Mouse (Mus musculus): ENCODE results near the gene Cda. TPM values are rescaled to one million over a fixed set of nuclear protein-coding genes. Genes with fewer than 3 reads are reported as not detected.

The Cda gene
- total RNA-seq, 2 experiments from 2014 or later, result 3.8 to 4.0 TPM

- intact Hi-C loops (cut with DNase I), result no loop called here
- H3K27ac ChIP-seq, result no peak overlapping the region
- no peak for TF ChIP-seq CTCF (IDR thresholded peaks at IDR 0.05)
- H3K4me3 ChIP-seq, result no peak overlapping the region
- no peak for DNase-seq (ENCODE audit: extremely low spot score in 1 of 2, low spot score in 2 of 2)
Observed at GRCm38 (mm10) chr4:138363511-138363910, 4.3 kb downstream of the Cda start.

DNA sequence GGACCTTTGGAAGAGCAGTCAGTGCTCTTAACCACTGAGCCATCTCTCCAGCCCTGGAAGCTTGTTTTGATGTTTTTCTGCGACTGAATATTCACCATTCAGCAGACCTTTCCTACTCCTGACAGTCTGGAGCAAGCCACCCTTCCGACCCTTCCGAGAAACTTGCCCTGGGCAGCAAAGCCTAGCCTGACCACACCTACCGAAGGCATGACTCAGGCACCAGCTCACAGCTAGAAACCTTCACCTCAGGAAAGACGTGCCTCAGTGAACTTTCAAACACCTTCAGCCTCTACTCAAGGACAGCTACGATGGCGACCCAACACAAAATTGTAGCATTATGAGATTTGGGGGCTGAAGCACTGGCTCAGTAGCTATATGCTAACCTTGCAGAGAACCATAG, 4.9 kb downstream of the Cda start:
- no peak for DNase-seq (ENCODE audit: extremely low spot score in 1 of 2, low spot score in 2 of 2)
- no peak for TF ChIP-seq CTCF (IDR thresholded peaks at IDR 0.05)
- intact Hi-C loops (cut with DNase I), result no loop called here
- no peak overlapping the region for H3K27ac ChIP-seq
- H3K4me3 ChIP-seq, result no peak overlapping the region

GRCm38 (mm10) chr4:138361370-138361821, 6.4 kb downstream of the Cda start:
- TF ChIP-seq CTCF (IDR thresholded peaks at IDR 0.05), result no peak
- Histone ChIP-seq H3K4me3 (no peak overlapping the region), H3K27ac (no peak overlapping the region)
- intact Hi-C loops (cut with DNase I), result no loop called here
- peak in 1 of 2 experiments; percentile 20 for DNase-seq (ENCODE audit: extremely low spot score in 1 of 2, low spot score in 2 of 2)

- TF ChIP-seq CTCF (IDR thresholded peaks at IDR 0.05), result no peak
- H3K27ac ChIP-seq, result no peak overlapping the region
- DNase-seq (ENCODE audit: extremely low spot score in 1 of 2, low spot score in 2 of 2), result no peak
- intact Hi-C loops (cut with DNase I), result no loop called here
- H3K4me3 ChIP-seq, result no peak overlapping the region
Observed at GRCm38 (mm10) chr4:138358176-138358575, 9.6 kb downstream of the Cda start.

GRCm38 (mm10) chr4:138356551-138356950, 11.2 kb downstream of the Cda start:
- DNase-seq (ENCODE audit: extremely low spot score in 1 of 2, low spot score in 2 of 2), result no peak
- intact Hi-C loops (cut with DNase I), result no loop called here
- no peak for TF ChIP-seq CTCF (IDR thresholded peaks at IDR 0.05)
- Histone ChIP-seq H3K4me3 (no peak overlapping the region), H3K27ac (no peak overlapping the region)

GRCm38 (mm10) chr4:138356141-138356540, 11.7 kb downstream of the Cda start:
- no peak for DNase-seq (ENCODE audit: extremely low spot score in 1 of 2, low spot score in 2 of 2)
- TF ChIP-seq CTCF (IDR thresholded peaks at IDR 0.05), result no peak
- intact Hi-C loops (cut with DNase I), result no loop called here
- H3K27ac ChIP-seq, result no peak overlapping the region
- no peak overlapping the region for H3K4me3 ChIP-seq

- intact Hi-C loops (cut with DNase I), result no loop called here
- DNase-seq (ENCODE audit: extremely low spot score in 1 of 2, low spot score in 2 of 2), result no peak
- Histone ChIP-seq H3K4me3 (no peak overlapping the region), H3K27ac (no peak overlapping the region)
- no peak for TF ChIP-seq CTCF (IDR thresholded peaks at IDR 0.05)
Observed at GRCm38 (mm10) chr4:138355496-138355895, 12.3 kb downstream of the Cda start.

- intact Hi-C loops (cut with DNase I), result no loop called here
- Histone ChIP-seq H3K27ac (no peak overlapping the region), H3K4me3 (no peak overlapping the region)
- no peak for DNase-seq (ENCODE audit: extremely low spot score in 1 of 2, low spot score in 2 of 2)
- no peak; the same call in 1 of the 2 replicates for TF ChIP-seq CTCF (IDR thresholded peaks at IDR 0.05)
Observed at GRCm38 (mm10) chr4:138353438-138354171, 14.2 kb downstream of the Cda start.

DNA sequence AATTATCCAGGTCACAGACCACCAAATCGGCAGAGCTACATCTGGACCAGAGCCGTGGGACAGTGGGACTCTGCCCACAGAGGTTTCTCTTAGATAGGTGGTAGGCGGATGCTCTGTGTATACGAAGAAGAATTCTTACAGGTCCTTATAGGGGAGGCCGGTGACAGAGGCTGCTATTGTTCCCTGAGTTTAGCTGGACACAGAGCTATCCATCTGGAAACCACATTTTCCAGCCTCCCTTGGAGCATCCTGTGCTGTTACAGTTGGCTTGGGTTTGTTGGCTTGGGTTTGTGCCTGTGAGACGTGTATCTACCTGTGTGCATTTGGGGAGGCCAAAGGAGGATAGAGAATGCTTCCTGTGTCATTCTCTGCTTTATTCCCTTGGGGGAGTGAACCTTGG, 15.1 kb downstream of the Cda start:
- DNase-seq (ENCODE audit: extremely low spot score in 1 of 2, low spot score in 2 of 2), result no peak
- no peak for TF ChIP-seq CTCF (IDR thresholded peaks at IDR 0.05)
- intact Hi-C loops (cut with DNase I), result no loop called here
- Histone ChIP-seq H3K27ac (no peak overlapping the region), H3K4me3 (no peak overlapping the region)

DNA sequence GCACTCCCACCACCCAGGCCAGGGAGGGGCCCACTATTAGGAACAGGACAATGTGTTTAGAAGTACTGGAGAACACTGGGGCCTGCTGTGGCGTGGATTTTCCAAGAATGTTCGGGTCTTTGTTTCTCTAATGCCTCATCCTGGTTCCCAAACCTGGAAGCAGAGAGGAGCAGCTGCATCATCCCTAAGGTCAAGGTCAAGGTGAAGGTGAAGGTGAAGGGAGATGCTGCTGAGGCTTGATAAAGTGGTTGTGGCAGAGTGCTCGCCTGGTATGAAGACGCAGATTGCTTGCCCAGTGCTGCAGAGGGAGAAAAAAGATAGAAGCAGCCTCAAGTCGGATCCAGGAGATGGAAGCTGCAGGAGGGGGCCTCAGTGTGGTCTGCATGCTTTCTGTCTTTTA, 16.0 kb downstream of the Cda start:
- TF ChIP-seq CTCF (IDR thresholded peaks at IDR 0.05), result no peak
- DNase-seq (ENCODE audit: extremely low spot score in 1 of 2, low spot score in 2 of 2), result no peak
- intact Hi-C loops (cut with DNase I), result no loop called here
- no peak overlapping the region for H3K4me3 ChIP-seq
- no peak overlapping the region for H3K27ac ChIP-seq

DNA sequence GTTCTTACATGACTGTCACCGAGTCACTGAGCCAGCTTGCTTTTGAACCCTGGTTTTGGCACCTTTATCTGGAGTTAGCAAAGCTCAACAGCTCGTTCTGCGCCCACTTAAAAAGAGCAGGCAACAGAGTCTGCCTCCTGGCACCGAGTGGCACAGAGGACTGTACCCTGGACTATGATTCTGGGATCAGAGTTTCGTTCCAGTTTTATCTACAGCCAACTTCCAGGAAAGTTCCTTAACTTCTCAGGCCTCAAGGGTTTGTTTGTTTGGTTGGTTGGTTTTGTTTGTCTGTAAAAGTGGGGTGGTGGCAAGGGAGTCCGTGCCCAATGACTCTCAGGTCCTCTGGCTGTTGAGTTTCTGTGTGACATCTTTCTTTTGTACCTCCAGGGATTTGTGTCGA, 19.1 kb downstream of the Cda start:
- H3K4me3 ChIP-seq, result no peak overlapping the region
- no peak for TF ChIP-seq CTCF (IDR thresholded peaks at IDR 0.05)
- intact Hi-C loops (cut with DNase I), result no loop called here
- H3K27ac ChIP-seq, result no peak overlapping the region
- no peak for DNase-seq (ENCODE audit: extremely low spot score in 1 of 2, low spot score in 2 of 2)

DNA sequence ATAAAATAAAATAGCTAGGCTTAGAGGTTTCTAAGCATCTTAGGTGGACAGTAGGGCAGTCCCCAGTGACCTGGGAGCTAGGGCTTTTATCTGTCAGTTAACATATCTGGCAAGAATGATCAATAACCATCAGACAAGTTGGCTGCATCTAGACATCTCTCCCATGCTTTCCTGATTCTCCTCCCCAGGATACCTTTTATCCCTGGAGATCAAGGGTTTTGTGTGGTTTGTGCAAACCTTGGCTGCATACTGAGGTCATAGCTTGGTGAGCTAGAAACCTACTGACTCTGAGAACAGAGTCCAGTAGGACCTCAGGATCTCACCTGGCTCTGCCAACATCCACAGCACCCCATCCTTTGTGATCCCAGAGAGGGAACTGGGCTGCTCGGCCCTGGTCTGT, 20.5 kb downstream of the Cda start:
- intact Hi-C loops (cut with DNase I), result no loop called here
- Histone ChIP-seq H3K27ac (no peak overlapping the region), H3K4me3 (no peak overlapping the region)
- no peak for DNase-seq (ENCODE audit: extremely low spot score in 1 of 2, low spot score in 2 of 2)
- no peak for TF ChIP-seq CTCF (IDR thresholded peaks at IDR 0.05)

DNA sequence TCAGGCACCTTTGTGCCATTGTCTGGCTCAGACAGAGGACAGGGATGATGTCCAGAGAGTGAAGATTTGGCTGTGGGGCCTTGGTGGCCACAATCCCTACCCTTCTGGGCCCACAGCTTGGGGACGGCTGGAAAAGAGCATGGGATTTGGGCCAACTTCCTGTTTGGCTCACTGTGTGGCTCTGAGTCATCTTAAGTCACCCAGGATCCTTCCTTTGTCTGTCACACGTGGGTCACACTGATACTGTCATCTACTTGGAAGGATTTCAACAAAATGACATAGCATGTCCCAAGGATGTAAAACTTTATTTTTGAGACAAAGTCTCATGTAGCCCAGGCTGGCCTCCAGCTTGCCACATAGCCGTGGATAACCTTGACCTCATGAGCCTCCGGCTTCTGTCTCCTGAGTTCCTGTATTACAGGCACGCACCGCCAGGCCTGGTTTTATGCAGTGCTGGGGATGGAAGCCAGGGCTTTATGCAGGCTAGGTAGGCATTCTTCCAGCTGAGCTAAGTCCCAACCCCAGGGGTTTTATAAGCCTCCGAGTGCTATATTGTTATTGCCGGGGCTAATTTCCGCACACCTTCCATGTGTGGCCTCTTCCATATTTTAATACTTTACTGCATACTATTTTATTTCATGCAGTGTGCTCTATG, 22.8 kb downstream of the Cda start:
- intact Hi-C loops (cut with DNase I), result no loop called here

More for the DNA sequence above, 22.8 kb downstream of the Cda start:
- no peak for DNase-seq (ENCODE audit: extremely low spot score in 1 of 2, low spot score in 2 of 2)
- Histone ChIP-seq H3K4me3 (no peak overlapping the region), H3K27ac (no peak overlapping the region)
- no peak for TF ChIP-seq CTCF (IDR thresholded peaks at IDR 0.05)

Data from left cerebral cortex, adult 2 months (tissue).